Mouse (Mus musculus): Measurements from ENCODE around the gene Vps37d.

DNA sequence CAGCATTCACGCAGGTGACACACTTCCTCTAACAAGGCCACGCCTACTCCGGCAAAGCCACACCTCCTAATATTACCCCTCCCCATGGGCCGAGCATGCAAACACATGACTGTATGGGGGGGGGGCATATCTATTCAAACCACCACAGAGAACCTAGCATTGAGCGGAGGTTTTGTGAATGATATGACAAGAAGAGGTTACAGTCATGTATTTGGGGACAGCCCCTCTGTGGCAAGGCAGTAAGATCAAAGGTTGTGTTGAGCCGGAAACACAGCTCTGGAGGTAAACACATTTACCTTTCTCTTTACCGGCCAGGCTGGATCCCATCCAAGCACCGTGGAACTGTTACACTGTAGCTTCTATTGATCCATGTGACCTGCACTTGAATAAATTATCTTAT is 37.2 kb upstream of the Vps37d start:
- no peak for TF ChIP-seq HCFC1 (IDR thresholded peaks at IDR 0.05; ENCODE audit: borderline replicate concordance, insufficient read depth, low read length)
- TF ChIP-seq ZNF384 (IDR thresholded peaks at IDR 0.05; ENCODE audit: low read depth, low read length): no peak
- TF ChIP-seq MAFK (IDR thresholded peaks at IDR 0.05; ENCODE audit: insufficient read depth, low read depth, low read length): no peak
- TF ChIP-seq CHD2 (IDR thresholded peaks at IDR 0.05; ENCODE audit: low read depth, low read length): no peak
- TF ChIP-seq ZC3H11A (IDR thresholded peaks at IDR 0.05; ENCODE audit: borderline replicate concordance, low read depth, low read length): no peak
